Mouse (Mus musculus): ENCODE results near the gene Trim7.

DNA sequence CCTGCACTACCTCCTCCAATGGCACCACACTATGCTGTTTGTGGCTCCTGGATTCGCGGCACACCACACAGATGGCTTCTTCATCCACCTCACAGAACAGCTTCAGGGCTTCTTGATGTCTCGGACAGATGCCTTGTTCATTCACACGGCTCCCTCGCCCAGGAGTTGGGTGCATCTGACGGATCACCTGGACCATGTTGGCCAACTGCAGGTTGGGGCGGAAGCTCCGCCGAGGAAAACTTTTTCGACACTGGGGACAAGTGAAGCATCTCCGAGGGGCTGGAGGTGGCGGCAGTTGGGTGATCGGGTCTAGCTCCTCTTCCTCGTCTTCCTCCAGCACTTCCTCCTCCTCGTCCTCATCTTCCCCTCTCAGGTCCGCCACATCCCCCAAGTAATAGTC is 10.1 kb upstream of the Trim7 start:
- TF ChIP-seq POLR2A (IDR thresholded peaks at IDR 0.05; ENCODE audit: borderline replicate concordance, control insufficient read depth, low read depth, low read length) (no peak), CTCF (IDR thresholded peaks at IDR 0.05; ENCODE audit: control insufficient read depth, insufficient read depth, low read length) (0 out of 2 replicates have a peak, but pooled peaks have one; percentile 17)

All from bone marrow, adult 2 months (tissue).